In the genomic region with DNA sequence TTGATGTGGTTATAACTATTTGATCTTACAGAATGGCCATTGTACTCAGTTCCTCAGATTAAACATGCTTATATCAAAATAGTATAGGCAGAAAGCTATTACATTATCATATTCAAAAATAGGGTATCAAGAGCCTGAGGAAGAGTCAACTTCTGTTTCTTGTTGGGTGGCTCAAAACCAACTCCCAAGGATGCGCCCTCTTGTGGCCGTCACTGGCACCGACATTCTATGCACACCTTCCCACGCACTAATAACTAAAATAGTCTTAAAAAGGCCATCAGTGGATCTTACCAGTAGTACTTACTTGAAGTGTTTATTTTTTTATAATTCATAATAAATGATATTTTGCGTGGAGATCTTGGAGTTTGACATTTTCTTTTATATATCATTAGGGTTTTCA, we compare ENCODE assay signal across 9 mouse cellular contexts. TPM values are rescaled to one million over a fixed set of nuclear protein-coding genes. Genes with fewer than 3 reads are reported as not detected.
DNase-seq lines count a peak whose midpoint lies in the region; ATAC-seq and TF ChIP-seq lines count a peak whose summit lies in the region.
"Had no signal": no experiment of that assay in that cellular context is flagged by ENCODE, and none has a peak within 500 bp of the region (broad histone marks: within the 10 kb centered on the region; RNA-seq: fewer than 3 reads in every experiment).

No protein-coding gene starts in this region.

- H3K36me3 ChIP-seq in forebrain, postnatal 0 days (ENCODE audit: insufficient read depth): peaks cover 23% of the 10 kb centered on the region
- H3K36me3 ChIP-seq in forebrain, embryonic 16.5 days (ENCODE audit: control insufficient read depth, insufficient read depth): peaks cover 7% of the 10 kb centered on the region; the same call in 1 of the 2 replicates
- H3K36me3 ChIP-seq in embryonic facial prominence, embryonic 11.5 days (replicated peaks; ENCODE audit: control insufficient read depth, insufficient read depth, low read depth, low read length): 0 out of 2 replicates have a peak, but pooled peaks cover 6% of the 10 kb centered on the region

- no peak overlapping the region for H3K9ac ChIP-seq in forebrain, postnatal 0 days
- no peak overlapping the region for H3K9ac ChIP-seq in forebrain, embryonic 16.5 days (replicated peaks; ENCODE audit: low read depth, low read length)
- no peak overlapping the region for H3K9ac ChIP-seq in embryonic facial prominence, embryonic 11.5 days (replicated peaks; ENCODE audit: low read length)
- H3K9ac ChIP-seq: limb, embryonic 12.5 days had no signal

- no peak overlapping the region for H3K4me3 ChIP-seq in forebrain, postnatal 0 days (ENCODE audit: low read depth, low read length)
- no peak overlapping the region for H3K4me3 ChIP-seq in forebrain, embryonic 16.5 days (replicated peaks; ENCODE audit: low read length)
- no peak overlapping the region for H3K4me3 ChIP-seq in embryonic facial prominence, embryonic 11.5 days (ENCODE audit: low read depth, low read length)
- H3K4me3 ChIP-seq: limb, embryonic 12.5 days had no signal

- no peaks in the 10 kb centered on the region for H3K4me1 ChIP-seq in forebrain, postnatal 0 days (ENCODE audit: insufficient read depth)
- peaks cover 14% of the 10 kb centered on the region for H3K4me1 ChIP-seq in forebrain, embryonic 16.5 days (replicated peaks; ENCODE audit: control insufficient read depth, insufficient read depth, low read length)
- H3K4me1 ChIP-seq in embryonic facial prominence, embryonic 11.5 days (ENCODE audit: control insufficient read depth, insufficient read depth, low read length): no peaks in the 10 kb centered on the region

- peak; percentile 80 for TF ChIP-seq CTCF in forebrain, postnatal 0 days (IDR thresholded peaks at IDR 0.05; ENCODE audit: low read depth)

- peak; percentile 73 for DNase-seq in forebrain, postnatal 0 days
- DNase-seq in A20 (ENCODE audit: low read depth, low spot score): peak; percentile 71
- peak; percentile 80 for DNase-seq in embryonic facial prominence, embryonic 11.5 days (ENCODE audit: low spot score)
- DNase-seq in kidney, postnatal 14 days: peak; percentile 56
- peak; percentile 64 for DNase-seq in lung, postnatal 25 days (ENCODE audit: low spot score)
- peak; percentile 56 to 76 for DNase-seq in spleen, postnatal 14 days (ENCODE audit: low spot score in 2 of 2)

- WGBS in forebrain, postnatal 0 days: 25% methylated on average over 5 of the region's 5 CpGs
- WGBS in forebrain, embryonic 16.5 days: 26% methylated on average over 5 of the region's 5 CpGs
- 28% methylated on average over 5 of the region's 5 CpGs for WGBS in embryonic facial prominence, embryonic 11.5 days

- H3K9me3 ChIP-seq in forebrain, postnatal 0 days (ENCODE audit: low read length): no peaks in the 10 kb centered on the region
- no peaks in the 10 kb centered on the region for H3K9me3 ChIP-seq in forebrain, embryonic 16.5 days (ENCODE audit: control insufficient read depth, low read length)
- H3K9me3 ChIP-seq in embryonic facial prominence, embryonic 11.5 days (replicated peaks; ENCODE audit: control insufficient read depth, low read length): no peaks in the 10 kb centered on the region
- H3K9me3 ChIP-seq: limb, embryonic 12.5 days had no signal

- H3K27me3 ChIP-seq in forebrain, postnatal 0 days (ENCODE audit: insufficient read depth, low read length): no peaks in the 10 kb centered on the region
- H3K27me3 ChIP-seq in forebrain, embryonic 16.5 days (replicated peaks; ENCODE audit: control insufficient read depth, insufficient read depth, low read length): no peaks in the 10 kb centered on the region
- no peaks in the 10 kb centered on the region for H3K27me3 ChIP-seq in embryonic facial prominence, embryonic 11.5 days (ENCODE audit: control insufficient read depth, insufficient read depth, low read length)
- H3K27me3 ChIP-seq: limb, embryonic 12.5 days had no signal

- H3K4me2 ChIP-seq in forebrain, postnatal 0 days (ENCODE audit: low read depth): no peak overlapping the region
- no peak overlapping the region for H3K4me2 ChIP-seq in forebrain, embryonic 16.5 days (ENCODE audit: low read length)
- no peak overlapping the region for H3K4me2 ChIP-seq in embryonic facial prominence, embryonic 11.5 days (ENCODE audit: low read depth, low read length)
- H3K4me2 ChIP-seq: limb, embryonic 12.5 days had no signal

- no peak overlapping the region for H3K27ac ChIP-seq in forebrain, postnatal 0 days (ENCODE audit: low read depth, low read length)
- no peak overlapping the region for H3K27ac ChIP-seq in forebrain, embryonic 16.5 days (ENCODE audit: low read length)
- no peak overlapping the region for H3K27ac ChIP-seq in embryonic facial prominence, embryonic 11.5 days (replicated peaks; ENCODE audit: low read depth, low read length)
- H3K27ac ChIP-seq: limb, embryonic 12.5 days had no signal

- ATAC-seq in forebrain, postnatal 0 days: no peak
- no peak for ATAC-seq in forebrain, embryonic 16.5 days
- peak; percentile 21 for ATAC-seq in activated CD4-positive, CD25-positive, alpha-beta regulatory T cell, adult 4 months
- no peak for ATAC-seq in embryonic facial prominence, embryonic 11.5 days (replicated peaks; ENCODE audit: insufficient number of reproducible peaks, low FRiP score, low TSS enrichment, low read depth)

RNA-seq across cellular contexts. Expression of a gene that starts 4.8 kb away (rescaled TPM):
- 22.1 and 23.8 TPM in 2 replicates for total RNA-seq in forebrain, postnatal 0 days (2014; rRNA removed)
- 42.1 and 46.7 TPM in 2 replicates for polyA plus RNA-seq in forebrain, postnatal 0 days (2015; fragmentation: Nextera tagmentation; extraction: Ambion mirVana)
- 33.1 and 43.8 TPM in 2 replicates for polyA plus RNA-seq in forebrain, embryonic 16.5 days (2015; fragmentation: Nextera tagmentation; extraction: Ambion mirVana)
- 10 to 100 TPM; 68.6 to 93.6 TPM for polyA plus RNA-seq in activated CD4-positive, CD25-positive, alpha-beta regulatory T cell, adult 4 months (2017; shearing (Covaris generic))
- polyA plus RNA-seq in embryonic facial prominence, embryonic 11.5 days (2014; fragmentation: Nextera tagmentation; extraction: Ambion mirVana): 49.1 and 56.4 TPM in 2 replicates

RNA-seq across cellular contexts. Expression of a gene that starts 29.8 kb away (rescaled TPM):
- 0.08 and 0.33 TPM in 2 replicates for total RNA-seq in forebrain, postnatal 0 days (2014; rRNA removed)
- polyA plus RNA-seq in forebrain, postnatal 0 days (2015; fragmentation: Nextera tagmentation; extraction: Ambion mirVana): 0.13 and 0.28 TPM in 2 replicates
- polyA plus RNA-seq in forebrain, embryonic 16.5 days (2015; fragmentation: Nextera tagmentation; extraction: Ambion mirVana): 0.21 and 0.23 TPM in 2 replicates
- polyA plus RNA-seq in activated CD4-positive, CD25-positive, alpha-beta regulatory T cell, adult 4 months (2017; shearing (Covaris generic)): 1 to 10 TPM in 1 of 2 experiments, under 1 TPM in 1; 0.69 to 1.4 TPM
- polyA plus RNA-seq in embryonic facial prominence, embryonic 11.5 days (2014; fragmentation: Nextera tagmentation; extraction: Ambion mirVana): 1.7 and 2.0 TPM in 2 replicates

RNA-seq across cellular contexts. Expression of a gene that starts 30.3 kb away (rescaled TPM):
- total RNA-seq in forebrain, postnatal 0 days (2014; rRNA removed): 32.2 and 40.4 TPM in 2 replicates
- 100 and 115 TPM in 2 replicates for polyA plus RNA-seq in forebrain, postnatal 0 days (2015; fragmentation: Nextera tagmentation; extraction: Ambion mirVana)
- polyA plus RNA-seq in forebrain, embryonic 16.5 days (2015; fragmentation: Nextera tagmentation; extraction: Ambion mirVana): 76.7 and 80.7 TPM in 2 replicates
- 100 to 1,000 TPM; 120 to 133 TPM for polyA plus RNA-seq in activated CD4-positive, CD25-positive, alpha-beta regulatory T cell, adult 4 months (2017; shearing (Covaris generic))
- 68.5 and 76.5 TPM in 2 replicates for polyA plus RNA-seq in embryonic facial prominence, embryonic 11.5 days (2014; fragmentation: Nextera tagmentation; extraction: Ambion mirVana)
